Mouse (Mus musculus) ES-E14 (cell line): ENCODE measurements around the gene Zdhhc7. TPM values are rescaled to one million over a fixed set of nuclear protein-coding genes. Genes with fewer than 3 reads are reported as not detected.

Source experiments
- DNase-seq: peaks from one replicate; pipeline ENCODE4 v3.0.0-alpha.2; 2013; ENCODE audit warnings: low read depth, low spot score
- H3K27ac ChIP-seq: 2 replicates; pipeline ENCODE4 v1.5.1; 2012; ENCODE audit warnings: low read depth, mild to moderate bottlenecking, low read length, moderate library complexity, mixed read lengths; ENCODE audit not compliant: poor library complexity, insufficient read depth, severe bottlenecking
- H3K36me3 ChIP-seq: 2 replicates; pipeline ENCODE4 v1.6.1; 2012; ENCODE audit warnings: mild to moderate bottlenecking, low read length, moderate library complexity, mixed read lengths; ENCODE audit not compliant: control insufficient read depth, poor library complexity, insufficient read depth, severe bottlenecking
- H3K4me1 ChIP-seq, 2 experiments: fragments of 150-350 bp in 1 of 2; sonication (generic) in 1 of 2; 2 replicates each; pipeline ENCODE4 v1.6.1; 2012; ENCODE audit warnings: low read length in 2 of 2, mild to moderate bottlenecking in 1 of 2, mixed read lengths in 1 of 2; ENCODE audit not compliant: control insufficient read depth in 2 of 2, insufficient read depth in 2 of 2, poor library complexity in 1 of 2
- H3K4me3 ChIP-seq, 2 experiments: fragments of 150-350 bp in 1 of 2; sonication (generic) in 1 of 2; 2 replicates each; pipeline ENCODE4 v1.5.1; 2012; ENCODE audit warnings: low read length in 2 of 2, low read depth in 1 of 2, mild to moderate bottlenecking in 1 of 2, mixed read lengths in 1 of 2; ENCODE audit not compliant: insufficient read depth in 1 of 2, poor library complexity in 1 of 2, severe bottlenecking in 1 of 2
- H3K9ac ChIP-seq: 2 replicates; pipeline ENCODE4 v1.6.1; 2012; ENCODE audit warnings: low read depth, mild to moderate bottlenecking, low read length, mixed read lengths; ENCODE audit not compliant: poor library complexity, insufficient read depth, severe bottlenecking
- H3K9me3 ChIP-seq: fragments of 150-350 bp; sonication (generic); 2 replicates; pipeline ENCODE4 v1.6.1; 2012; ENCODE audit warnings: low read depth, mild to moderate bottlenecking, low read length; ENCODE audit not compliant: control insufficient read depth, insufficient read depth
- CHD2 ChIP-seq: IDR thresholded peaks from 2 replicates; pipeline ENCODE4 v1.6.1; 2014; ENCODE audit warnings: mild to moderate bottlenecking, low read depth, low read length, inconsistent platforms
- HCFC1 ChIP-seq: IDR thresholded peaks from 2 replicates; pipeline ENCODE4 v1.6.1; 2012; ENCODE audit warnings: low read length, inconsistent platforms, borderline replicate concordance; ENCODE audit not compliant: insufficient read depth
- MAFK ChIP-seq: IDR thresholded peaks from 2 replicates; pipeline ENCODE4 v1.6.1; 2014; ENCODE audit warnings: mild to moderate bottlenecking, low read depth, low read length, inconsistent platforms; ENCODE audit not compliant: insufficient read depth
- ZC3H11A ChIP-seq: IDR thresholded peaks from 2 replicates; pipeline ENCODE4 v1.6.1; 2012; ENCODE audit warnings: low read depth, mild to moderate bottlenecking, inconsistent platforms, low read length, borderline replicate concordance
- ZNF384 ChIP-seq: IDR thresholded peaks from 2 replicates; pipeline ENCODE4 v1.6.1; 2012; ENCODE audit warnings: low read depth, low read length, inconsistent platforms
- in situ Hi-C, 2 experiments: fragments of 600-800 bp; cut with MboI; formaldehyde crosslinking; loops; one replicate each; pipeline ENCODE4 v1.15.1; 2025; ENCODE audit warnings: low sequenced_read_pairs in 2 of 2, inconsistent platforms in 1 of 2; ENCODE audit not compliant: unreplicated experiment in 2 of 2
- total RNA-seq: library from RNA; depleted of rRNA; stranded (reverse); fragments of 300-350 nt; gene quantifications from 2 replicates; pipeline ENCODE4 v1.2.3, GENCODE M21; 2012

Gene Zdhhc7
- total RNA-seq, 1 experiment: 35.4 TPM

GRCm38 (mm10) chr8:120113306-120113705 is 12.0 kb upstream of the Zdhhc7 start:
- no peaks in the 10 kb centered on the region for H3K4me1 ChIP-seq
- peak overlapping the region; percentile 53 to 66 for H3K4me3 ChIP-seq
- H3K9me3 ChIP-seq: no peaks in the 10 kb centered on the region
- H3K27ac ChIP-seq: no peak overlapping the region
- H3K9ac ChIP-seq: peak overlapping the region; percentile 62
- in situ Hi-C loops: no loop called here
- TF ChIP-seq ZNF384 (no peak), HCFC1 (no peak), ZC3H11A (no peak), CHD2 (no peak), MAFK (no peak)
- no peaks in the 10 kb centered on the region for H3K36me3 ChIP-seq
- DNase-seq: no peak

- H3K4me1 ChIP-seq: no peaks in the 10 kb centered on the region
- in situ Hi-C loops: no loop called here
- TF ChIP-seq CHD2 (no peak), MAFK (no peak), ZNF384 (no peak), HCFC1 (no peak), ZC3H11A (no peak)
- no peaks in the 10 kb centered on the region for H3K9me3 ChIP-seq
- H3K36me3 ChIP-seq: no peaks in the 10 kb centered on the region
- H3K4me3 ChIP-seq: no peak overlapping the region
- H3K9ac ChIP-seq: no peak overlapping the region
- DNase-seq: no peak
- no peak overlapping the region for H3K27ac ChIP-seq
These were observed 11.3 kb upstream of the Zdhhc7 start for GRCm38 (mm10) chr8:120112535-120112934.

- DNase-seq: no peak
- Histone ChIP-seq H3K4me3 (no peak overlapping the region), H3K36me3 (no peaks in the 10 kb centered on the region), H3K4me1 (no peaks in the 10 kb centered on the region), H3K9me3 (no peaks in the 10 kb centered on the region), H3K9ac (no peak overlapping the region), H3K27ac (no peak overlapping the region)
- in situ Hi-C loops: no loop called here
- TF ChIP-seq ZC3H11A (no peak), HCFC1 (no peak), MAFK (no peak), ZNF384 (no peak), CHD2 (no peak)
These were observed 10.1 kb upstream of the Zdhhc7 start for GRCm38 (mm10) chr8:120111382-120111781.

- no peak overlapping the region for H3K27ac ChIP-seq
- in situ Hi-C loops: no loop called here
- H3K9ac ChIP-seq: no peak overlapping the region
- H3K4me3 ChIP-seq: no peak overlapping the region
- no peaks in the 10 kb centered on the region for H3K9me3 ChIP-seq
- DNase-seq: no peak
- no peaks in the 10 kb centered on the region for H3K36me3 ChIP-seq
- H3K4me1 ChIP-seq: no peaks in the 10 kb centered on the region; a peak in 1 of 4 replicates
- TF ChIP-seq ZC3H11A (no peak), MAFK (no peak), HCFC1 (no peak), CHD2 (no peak), ZNF384 (no peak)
These were observed 9.7 kb upstream of the Zdhhc7 start for GRCm38 (mm10) chr8:120110966-120111365.

GRCm38 (mm10) chr8:120109149-120109548 is 7.9 kb upstream of the Zdhhc7 start:
- H3K36me3 ChIP-seq: no peaks in the 10 kb centered on the region
- no peak overlapping the region for H3K27ac ChIP-seq
- in situ Hi-C loops: no loop called here
- H3K4me3 ChIP-seq: no peak overlapping the region
- H3K4me1 ChIP-seq: peaks cover 4 to 8% of the 10 kb centered on the region in 2 experiments
- no peak for DNase-seq
- TF ChIP-seq CHD2: no peak
- TF ChIP-seq MAFK: no peak
- TF ChIP-seq ZNF384: no peak
- no peak for TF ChIP-seq HCFC1
- no peak for TF ChIP-seq ZC3H11A
- no peak overlapping the region for H3K9ac ChIP-seq
- no peaks in the 10 kb centered on the region for H3K9me3 ChIP-seq
